Mouse (Mus musculus): ENCODE results near the gene Trp53rka.

GRCm38 (mm10) chr2:165493587-165494210, 575 bp upstream of the Trp53rka start:
- TF ChIP-seq CTCF (conservative IDR thresholded peaks at IDR 0.05; ENCODE audit: low read length) = no peak
- TF ChIP-seq NANOG (IDR thresholded peaks at IDR 0.05; ENCODE audit: borderline replicate concordance, low read length) = no peak
- no peak for TF ChIP-seq POU5F1 (IDR thresholded peaks at IDR 0.05; ENCODE audit: borderline replicate concordance, low read length)

Measured in E14TG2a.4 (cell line).